14 mouse cellular contexts compared by ENCODE assay signal in the genomic region with DNA sequence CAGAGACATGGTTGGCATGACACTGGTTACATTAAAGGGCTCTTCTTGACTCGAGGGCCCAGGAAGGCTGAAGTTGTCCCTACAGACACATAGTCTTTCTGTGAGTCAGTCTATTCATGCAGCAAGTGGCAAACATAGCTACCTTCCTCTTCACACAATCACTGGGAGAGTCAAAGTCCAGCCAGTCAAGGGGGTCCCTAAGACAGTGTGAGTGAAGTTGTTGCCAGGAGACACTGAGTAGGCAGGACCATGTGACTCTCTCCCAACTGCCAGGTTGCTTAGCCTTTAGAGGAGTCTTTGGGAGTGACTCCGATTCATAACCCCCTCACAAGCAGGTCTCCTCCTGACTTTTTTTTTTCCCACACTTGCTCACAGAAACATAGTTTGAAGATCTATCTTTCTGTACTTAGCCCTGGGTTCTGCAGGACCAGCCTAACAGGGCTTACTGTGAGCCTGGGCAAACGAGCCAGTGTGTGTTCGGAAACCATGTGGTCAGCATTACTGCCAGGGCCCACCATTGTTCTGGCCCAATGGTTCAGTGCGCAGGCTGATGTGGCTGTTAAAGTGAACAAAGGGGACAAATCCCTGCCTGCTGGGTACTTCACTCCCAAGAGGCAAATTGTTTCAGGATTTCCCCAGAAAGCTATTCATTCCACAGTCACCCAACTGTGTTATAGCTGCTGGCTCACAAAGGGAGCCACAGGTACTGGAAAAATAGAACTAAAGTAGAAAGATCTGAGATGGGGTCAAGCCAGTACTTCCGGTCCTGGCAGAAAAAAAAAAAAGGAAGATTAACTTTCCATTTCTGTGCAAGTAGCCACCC. TPM values are rescaled to one million over a fixed set of nuclear protein-coding genes. Genes with fewer than 3 reads are reported as not detected.
A peak's percentile ranks its signal among the peaks of the same experiment; 100 is the strongest.
DNase-seq lines count a peak whose midpoint lies in the region; ATAC-seq lines count a peak whose summit lies in the region.
"Had no signal": no experiment of that assay in that cellular context is flagged by ENCODE, and none has a peak within 500 bp of the region (broad histone marks: within the 10 kb centered on the region; RNA-seq: fewer than 3 reads in every experiment).

No protein-coding gene starts in this region.

- H3K27me3 ChIP-seq in kidney, embryonic 16.5 days (ENCODE audit: insufficient read depth, low read length): no peaks in the 10 kb centered on the region
- H3K27me3 ChIP-seq in kidney, embryonic 14.5 days (ENCODE audit: control insufficient read depth, insufficient read depth, low read length): no peaks in the 10 kb centered on the region
- peaks cover 4% of the 10 kb centered on the region; the same call in 1 of the 2 replicates for H3K27me3 ChIP-seq in forebrain, embryonic 11.5 days (ENCODE audit: control insufficient read depth, insufficient read depth, low read length)

- H3K4me3 ChIP-seq in kidney, embryonic 16.5 days (ENCODE audit: low read length): no peak overlapping the region
- H3K4me3 ChIP-seq in kidney, embryonic 14.5 days (ENCODE audit: low read length): no peak overlapping the region
- no peak overlapping the region for H3K4me3 ChIP-seq in forebrain, embryonic 11.5 days (ENCODE audit: low read depth, low read length)
- H3K4me3 ChIP-seq: limb, embryonic 10.5 days had no signal

- no peak overlapping the region for H3K4me2 ChIP-seq in kidney, embryonic 16.5 days (replicated peaks; ENCODE audit: low read depth, low read length)
- no peak overlapping the region for H3K4me2 ChIP-seq in kidney, embryonic 14.5 days (replicated peaks; ENCODE audit: low read depth, low read length)
- peak overlapping the region; percentile 8; the same call in 1 of the 2 replicates for H3K4me2 ChIP-seq in forebrain, embryonic 11.5 days (ENCODE audit: low read depth, low read length, severe bottlenecking)

- peak; percentile 80 for DNase-seq in forebrain, embryonic 11.5 days (ENCODE audit: low spot score)
- DNase-seq in mesoderm, embryonic 11.5 days (ENCODE audit: low read depth, low spot score): peak; percentile 68
- DNase-seq in retina, embryonic 14.5 days (ENCODE audit: low spot score): peak; percentile 66
- DNase-seq in liver: no peak
- no peak for DNase-seq in layer of hippocampus, postnatal 36 days
- no peak for DNase-seq in T-cell, adult 2 months (ENCODE audit: low spot score)
- DNase-seq: lung, postnatal 10 days had no signal

- no peak overlapping the region for H3K27ac ChIP-seq in kidney, embryonic 16.5 days (ENCODE audit: low read length)
- no peak overlapping the region for H3K27ac ChIP-seq in kidney, embryonic 14.5 days (ENCODE audit: low read depth, low read length)
- no peak overlapping the region for H3K27ac ChIP-seq in forebrain, embryonic 11.5 days (ENCODE audit: low read depth, low read length)
- H3K27ac ChIP-seq: kidney, postnatal 0 days; limb, embryonic 10.5 days had no signal

- no peaks in the 10 kb centered on the region for H3K9me3 ChIP-seq in kidney, embryonic 16.5 days (ENCODE audit: low read length)
- H3K9me3 ChIP-seq in kidney, embryonic 14.5 days (ENCODE audit: control insufficient read depth, low read length): no peaks in the 10 kb centered on the region
- no peaks in the 10 kb centered on the region for H3K9me3 ChIP-seq in forebrain, embryonic 11.5 days (ENCODE audit: control insufficient read depth, low read length)
- H3K9me3 ChIP-seq: limb, embryonic 10.5 days had no signal

- H3K4me1 ChIP-seq in kidney, embryonic 16.5 days (ENCODE audit: insufficient read depth, low read length): no peaks in the 10 kb centered on the region
- H3K4me1 ChIP-seq in kidney, embryonic 14.5 days (ENCODE audit: control insufficient read depth, insufficient read depth, low read length): 0 out of 2 replicates have a peak, but pooled peaks cover 2% of the 10 kb centered on the region
- peaks cover 7% of the 10 kb centered on the region for H3K4me1 ChIP-seq in forebrain, embryonic 11.5 days (replicated peaks; ENCODE audit: control insufficient read depth, insufficient read depth, low read length)
- H3K4me1 ChIP-seq: limb, embryonic 10.5 days had no signal

- 53% methylated on average over 6 of the region's 6 CpGs for WGBS in kidney, embryonic 16.5 days
- WGBS in kidney, embryonic 14.5 days: 57% methylated on average over 6 of the region's 6 CpGs
- 8% methylated on average over 6 of the region's 6 CpGs for WGBS in forebrain, embryonic 11.5 days

- no peak overlapping the region for H3K9ac ChIP-seq in kidney, embryonic 16.5 days (replicated peaks; ENCODE audit: low read length)
- no peak overlapping the region for H3K9ac ChIP-seq in kidney, embryonic 14.5 days (ENCODE audit: low read depth, low read length)
- no peak overlapping the region for H3K9ac ChIP-seq in forebrain, embryonic 11.5 days (ENCODE audit: low read length)

- no peaks in the 10 kb centered on the region for H3K36me3 ChIP-seq in kidney, embryonic 16.5 days (ENCODE audit: insufficient read depth, low read length)
- H3K36me3 ChIP-seq in kidney, embryonic 14.5 days (ENCODE audit: control insufficient read depth, insufficient read depth, low read length): no peaks in the 10 kb centered on the region
- no peaks in the 10 kb centered on the region for H3K36me3 ChIP-seq in forebrain, embryonic 11.5 days (ENCODE audit: control insufficient read depth, insufficient read depth, low read length)
- H3K36me3 ChIP-seq: limb, embryonic 10.5 days had no signal

- ATAC-seq in kidney, embryonic 16.5 days (ENCODE audit: low FRiP score, low TSS enrichment): peak; percentile 61; the same call in 1 of the 2 replicates
- ATAC-seq in kidney, embryonic 14.5 days (ENCODE audit: low FRiP score, low TSS enrichment): no peak
- peak; percentile 84 for ATAC-seq in forebrain, embryonic 11.5 days (replicated peaks; ENCODE audit: low FRiP score)

RNA-seq across cellular contexts. Expression of a gene that starts 11.1 kb away (rescaled TPM):
- polyA plus RNA-seq in kidney, embryonic 16.5 days (2015; fragmentation: Nextera tagmentation; extraction: Ambion mirVana): 0.31 TPM in 1 of 2 replicates, not detected in the other
- 0.26 TPM in 1 of 2 replicates, not detected in the other for polyA plus RNA-seq in kidney, embryonic 14.5 days (2014; fragmentation: Nextera tagmentation; extraction: Ambion mirVana)
- not detected in 2 replicates for polyA plus RNA-seq in forebrain, embryonic 11.5 days (2014; fragmentation: Nextera tagmentation; extraction: Ambion mirVana)
- total RNA-seq in layer of hippocampus, postnatal 36 days (2021): not detected
- total RNA-seq: common myeloid progenitor, adult 5-6 weeks; neutrophil, adult 5-6 weeks had no signal
- polyA plus RNA-seq: heart, embryonic 16.5 days; limb, embryonic 10.5 days had no signal

RNA-seq across cellular contexts. Expression of a gene that starts 57.2 kb away (rescaled TPM):
- polyA plus RNA-seq in kidney, embryonic 16.5 days (2015; fragmentation: Nextera tagmentation; extraction: Ambion mirVana): 34.6 and 35.8 TPM in 2 replicates
- 25.3 and 36.0 TPM in 2 replicates for polyA plus RNA-seq in kidney, embryonic 14.5 days (2014; fragmentation: Nextera tagmentation; extraction: Ambion mirVana)
- 35.0 and 37.0 TPM in 2 replicates for polyA plus RNA-seq in forebrain, embryonic 11.5 days (2014; fragmentation: Nextera tagmentation; extraction: Ambion mirVana)
- total RNA-seq in layer of hippocampus, postnatal 36 days (2021): 10 to 100 TPM; 15.2 to 15.8 TPM

RNA-seq across cellular contexts. Expression of a gene that starts 57.4 kb away (rescaled TPM):
- polyA plus RNA-seq in kidney, embryonic 16.5 days (2015; fragmentation: Nextera tagmentation; extraction: Ambion mirVana): 112 and 123 TPM in 2 replicates
- polyA plus RNA-seq in kidney, embryonic 14.5 days (2014; fragmentation: Nextera tagmentation; extraction: Ambion mirVana): 73.6 and 112 TPM in 2 replicates
- 95.6 and 97.3 TPM in 2 replicates for polyA plus RNA-seq in forebrain, embryonic 11.5 days (2014; fragmentation: Nextera tagmentation; extraction: Ambion mirVana)
- 10 to 100 TPM; 69.9 to 82.3 TPM for total RNA-seq in layer of hippocampus, postnatal 36 days (2021)

Comparison
In these comparisons a context has a peak if more than half of its experiments do, and no peak if none do; other contexts are left out.
1. DNase-seq: peak in forebrain, embryonic 11.5 days (single experiment), mesoderm, embryonic 11.5 days (single experiment) and retina, embryonic 14.5 days (single experiment); none in liver (single experiment), layer of hippocampus, postnatal 36 days (0 of 2) and T-cell, adult 2 months (single experiment).